Mouse (Mus musculus): ENCODE data around the gene Flvcr2.
A peak's percentile ranks its signal among the peaks of the same experiment; 100 is the strongest.

The Flvcr2 gene

DNA sequence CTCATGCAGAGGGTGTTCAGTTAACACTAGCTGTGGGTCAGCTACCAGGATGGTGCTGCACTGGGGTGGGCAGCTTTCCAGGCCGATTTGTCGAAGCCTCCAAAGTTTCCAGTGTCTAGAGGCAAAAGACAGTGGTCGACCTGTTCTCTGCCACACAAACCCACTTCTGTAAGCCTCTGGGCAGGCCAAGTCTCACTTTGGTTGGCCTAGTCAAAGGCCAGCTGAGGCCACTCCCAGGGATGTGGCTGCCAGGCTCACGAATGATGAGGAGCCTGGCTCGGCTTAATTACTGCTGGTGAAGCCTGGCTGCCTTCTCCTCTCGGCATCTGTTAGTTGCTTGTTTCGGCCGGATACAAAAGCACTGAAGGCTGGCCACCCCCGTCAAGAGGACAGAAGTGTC is 53.7 kb downstream of the Flvcr2 start:
- DNase-seq, result no peak

GRCm38 (mm10) chr12:85809726-85810125 is 63.4 kb downstream of the Flvcr2 start:
- DNase-seq, result no peak

DNA sequence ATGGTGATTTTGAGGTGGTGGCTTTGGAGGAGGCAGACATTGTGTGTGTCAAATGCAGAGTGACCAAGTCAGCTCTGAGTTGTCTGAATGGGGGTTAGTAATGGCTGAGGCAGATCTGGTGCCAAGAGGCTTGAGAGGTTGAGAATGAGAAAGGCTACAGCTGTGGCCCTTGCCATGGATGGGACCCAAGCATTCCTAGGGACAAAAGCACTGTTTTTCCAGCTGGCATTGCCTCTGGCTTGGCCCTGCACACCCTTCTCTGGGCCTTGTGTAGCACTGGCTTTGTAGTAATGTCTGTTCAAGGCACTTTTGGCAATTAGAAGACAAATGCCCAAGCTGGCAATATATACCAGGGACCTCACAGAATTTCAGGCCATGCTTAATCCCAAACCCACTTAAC is 64.6 kb downstream of the Flvcr2 start:
- DNase-seq, result no peak

DNA sequence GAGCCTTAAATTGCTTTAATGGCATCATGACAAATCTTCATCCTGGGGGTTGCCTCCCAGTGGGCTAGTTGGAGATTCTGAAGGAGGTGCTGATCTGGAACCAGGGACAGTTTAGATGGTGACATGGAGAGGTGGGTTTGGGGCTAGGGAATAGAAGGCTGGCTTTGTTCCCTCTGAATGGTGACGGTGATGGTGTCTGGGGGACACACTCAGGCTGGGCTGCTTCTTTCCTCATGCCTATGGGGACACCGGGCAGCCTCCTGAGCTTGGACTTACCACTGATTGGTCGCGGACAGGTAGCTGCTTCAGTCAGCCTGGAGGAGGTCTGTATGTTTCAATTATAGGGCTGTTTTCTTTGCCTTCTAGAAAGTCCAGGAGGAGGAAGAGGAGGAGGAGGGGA is 65.3 kb downstream of the Flvcr2 start:
- DNase-seq, result no peak

GRCm38 (mm10) chr12:85813599-85813998 is 67.3 kb downstream of the Flvcr2 start:
- no peak for DNase-seq

DNA sequence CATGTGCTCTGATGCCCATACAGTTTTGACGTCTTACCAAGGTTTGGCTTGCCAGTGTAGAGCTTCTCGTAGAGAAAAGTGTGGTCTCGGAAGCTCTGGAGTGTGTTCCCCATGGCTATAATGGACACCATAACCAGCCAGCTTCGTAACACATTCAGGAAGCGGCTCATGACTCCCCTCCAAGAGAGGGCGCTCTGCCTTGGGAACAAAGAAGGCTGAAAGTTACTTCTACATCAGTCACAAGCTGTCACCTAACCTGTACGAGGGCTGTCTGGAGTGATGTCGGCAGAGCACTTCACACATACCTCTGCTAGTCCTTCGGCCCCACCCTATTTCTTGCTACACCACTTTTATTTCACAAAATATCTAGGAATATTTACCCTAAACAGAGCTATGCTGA is 75.7 kb downstream of the Flvcr2 start:
- DNase-seq, result no peak

- peak; percentile 96 for DNase-seq
These were observed 78.3 kb downstream of the Flvcr2 start, which contains the start of the genes Erg28 and Ttll5 for GRCm38 (mm10) chr12:85824438-85825264. Erg28 (minus strand) TSS chr12:85824550. Ttll5 (plus strand) TSS chr12:85824659.

GRCm38 (mm10) chr12:85825361-85825760 is 79.0 kb downstream of the Flvcr2 start:
- peak; percentile 63 for DNase-seq

GRCm38 (mm10) chr12:85825822-85826221 is 79.5 kb downstream of the Flvcr2 start:
- DNase-seq, result no peak

DNA sequence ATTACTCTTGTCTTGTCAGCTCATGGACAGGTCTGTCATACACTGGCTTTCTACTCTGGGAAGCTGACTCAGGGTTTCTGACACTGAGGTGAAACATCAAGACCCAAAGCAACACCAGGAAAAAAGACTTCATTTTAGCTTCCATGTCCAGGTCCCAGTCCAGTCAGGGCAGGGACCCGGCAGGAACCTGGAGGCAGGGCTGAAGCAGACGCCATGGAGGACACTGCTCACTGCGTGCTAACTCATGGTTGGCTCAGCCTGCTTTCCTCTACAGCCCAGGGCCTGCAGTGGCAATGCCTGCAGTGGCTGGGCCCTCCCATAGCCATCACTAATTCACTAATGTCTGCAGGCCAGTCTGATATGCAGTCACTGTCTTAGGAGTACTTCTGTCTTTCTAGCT is 82.5 kb downstream of the Flvcr2 start:
- no peak for DNase-seq

DNA sequence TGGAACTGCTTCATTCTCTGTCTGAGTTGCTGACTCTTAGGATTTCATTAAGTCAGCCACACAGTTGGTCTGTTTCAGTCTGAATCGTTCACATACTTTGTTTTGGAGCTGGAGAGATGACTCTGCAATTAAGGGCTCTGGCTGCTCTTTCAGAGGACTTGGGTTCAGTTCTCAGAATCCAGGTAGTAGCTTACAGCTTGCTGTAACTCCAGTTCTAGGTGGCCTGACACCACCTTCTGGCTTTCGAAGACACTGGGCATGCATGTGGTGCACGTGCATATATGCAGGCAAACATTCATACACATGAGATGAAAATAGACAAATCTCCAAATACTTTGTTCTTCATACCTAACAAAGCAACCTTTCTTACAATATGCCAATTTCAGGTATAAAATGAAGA is 83.5 kb downstream of the Flvcr2 start:
- DNase-seq, result no peak

DNA sequence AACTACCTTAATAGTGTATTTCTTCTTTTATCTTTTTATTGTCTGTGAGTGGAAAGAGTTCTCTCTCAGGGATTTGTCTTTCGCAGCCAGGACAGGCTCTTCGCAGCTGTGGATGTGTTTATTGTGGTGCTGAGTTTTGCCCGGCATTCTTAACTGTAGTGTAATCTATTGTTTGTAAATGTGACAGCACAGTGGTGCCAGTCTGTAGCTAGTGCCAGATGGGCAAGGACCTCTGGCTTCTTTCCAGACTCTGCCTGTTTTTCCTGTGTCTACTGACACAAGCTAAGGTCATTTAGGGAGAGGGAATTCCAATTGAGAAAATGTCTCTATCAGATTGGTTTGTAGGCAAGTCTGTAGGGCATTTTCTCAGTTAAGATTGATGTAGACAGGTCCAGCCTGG is 84.4 kb downstream of the Flvcr2 start:
- DNase-seq, result peak; percentile 57

GRCm38 (mm10) chr12:85834543-85834942 is 88.2 kb downstream of the Flvcr2 start:
- DNase-seq, result no peak

- DNase-seq, result no peak
These were observed 91.4 kb downstream of the Flvcr2 start for GRCm38 (mm10) chr12:85837765-85838164.

DNA sequence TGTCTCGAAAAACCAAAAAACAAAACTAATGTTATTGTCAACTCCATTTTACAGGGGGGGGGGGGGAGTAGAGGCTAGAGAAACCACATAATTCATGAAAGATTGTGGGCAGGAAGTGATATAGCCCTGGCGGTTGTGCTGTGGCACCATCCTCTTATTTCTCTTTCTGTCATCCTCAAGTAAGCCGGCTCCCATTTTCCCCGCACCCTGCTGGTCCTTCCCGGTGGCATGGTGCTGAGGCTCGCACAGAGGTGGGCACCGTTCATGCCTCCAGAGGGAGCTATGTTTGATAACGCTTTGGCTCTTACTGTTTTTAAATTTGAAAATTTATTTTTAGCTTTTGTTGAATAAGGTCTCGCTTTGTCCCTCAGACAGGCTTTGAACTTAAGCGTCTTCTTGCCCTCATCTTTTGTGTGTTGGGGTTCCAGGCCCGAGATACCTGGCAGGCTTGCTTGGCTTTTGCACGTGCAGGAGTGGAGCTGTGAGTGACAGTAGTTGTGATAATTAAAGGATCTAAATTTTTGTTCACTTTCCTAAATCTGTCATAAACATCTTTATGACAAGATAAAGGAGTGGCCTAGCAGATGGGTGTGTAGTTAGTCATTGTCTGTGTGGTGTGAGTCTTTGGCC is 93.1 kb downstream of the Flvcr2 start:
- DNase-seq, result no peak

GRCm38 (mm10) chr12:85848164-85848958 is 102.0 kb downstream of the Flvcr2 start:
- DNase-seq, result peak; percentile 33

DNA sequence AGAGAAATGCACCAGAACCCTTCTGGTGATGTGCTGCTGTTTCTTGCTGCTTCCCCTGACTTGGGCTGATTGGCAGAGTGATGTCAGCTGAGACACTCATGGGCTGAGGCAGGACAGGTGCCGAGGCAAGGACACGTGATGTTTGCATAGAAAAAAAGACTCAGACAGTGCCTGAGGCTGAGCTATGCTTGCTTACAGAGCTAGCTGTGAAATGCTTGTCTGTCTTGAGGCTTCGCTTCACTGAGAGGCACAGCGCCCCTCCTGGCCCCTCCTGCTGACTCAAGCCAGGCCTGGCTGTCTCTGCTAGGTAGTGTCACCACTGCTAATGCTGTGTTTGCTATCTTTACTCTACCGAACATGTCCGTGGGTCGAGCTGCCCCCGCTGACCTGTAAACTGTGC is 104.3 kb downstream of the Flvcr2 start:
- no peak for DNase-seq

- DNase-seq, result no peak
These were observed 107.5 kb downstream of the Flvcr2 start for GRCm38 (mm10) chr12:85853836-85854235.

DNA sequence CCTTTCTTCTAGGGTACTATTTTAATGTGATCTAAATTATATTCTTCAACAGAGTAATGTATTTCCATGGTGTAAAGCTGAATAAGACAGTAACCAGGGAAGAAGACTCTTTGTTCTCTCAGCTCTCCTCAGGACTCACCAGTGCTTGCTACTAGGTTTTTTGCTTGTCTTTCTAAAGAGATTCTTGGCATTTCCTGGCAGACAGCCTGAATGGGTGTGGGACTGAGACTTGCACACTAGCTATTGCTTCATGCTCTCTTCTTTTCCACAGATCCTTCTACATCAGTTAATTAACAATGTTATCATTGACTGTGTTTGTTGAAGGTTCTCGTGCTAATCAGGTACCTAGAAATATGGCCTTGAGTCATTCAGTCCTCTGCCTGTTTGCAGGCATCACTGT is 107.9 kb downstream of the Flvcr2 start:
- no peak for DNase-seq

- DNase-seq, result no peak
These were observed 111.0 kb downstream of the Flvcr2 start for GRCm38 (mm10) chr12:85857300-85857699.

DNA sequence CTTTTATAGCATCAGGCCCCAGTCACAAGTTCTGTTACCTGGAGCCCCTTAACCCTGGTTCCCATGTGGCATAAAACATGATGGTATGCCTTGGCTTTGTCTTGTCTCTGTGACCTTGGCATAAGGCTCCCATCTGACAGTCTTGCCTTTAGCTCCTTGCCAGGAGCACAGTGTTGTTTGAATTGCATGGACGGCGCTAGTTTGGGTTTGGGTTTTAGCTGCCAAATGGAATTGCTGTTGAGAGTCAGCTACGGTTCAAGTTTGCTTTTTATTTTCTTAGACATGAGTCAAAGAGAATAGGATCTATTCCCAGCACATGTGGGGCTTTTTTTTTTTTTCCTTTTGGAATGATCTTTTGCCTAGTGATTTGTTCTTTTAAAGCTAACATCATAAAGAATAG is 112.8 kb downstream of the Flvcr2 start:
- no peak for DNase-seq

GRCm38 (mm10) chr12:85859511-85860189 is 113.3 kb downstream of the Flvcr2 start:
- DNase-seq, result peak; percentile 44

DNA sequence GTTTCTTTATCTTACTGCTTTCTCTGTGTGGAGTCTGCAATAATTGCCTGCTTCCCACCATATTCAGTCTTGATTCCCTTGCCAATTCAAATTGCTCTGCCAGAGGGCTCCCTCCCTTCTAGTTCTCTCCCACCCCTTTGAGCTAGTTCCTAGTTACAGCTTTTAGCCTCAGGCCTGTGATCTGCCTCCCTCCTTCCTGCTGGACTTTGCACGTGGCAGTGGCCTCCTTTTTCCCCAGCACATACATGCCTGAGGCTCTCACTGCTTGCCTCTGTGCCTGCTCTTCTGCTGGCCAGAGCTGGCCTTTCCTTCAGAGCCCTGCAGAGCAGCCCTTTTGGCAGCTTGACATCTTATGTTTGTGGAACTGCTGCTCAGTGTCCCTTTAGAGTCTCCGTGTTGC is 116.2 kb downstream of the Flvcr2 start:
- DNase-seq, result peak; percentile 56
